Mouse (Mus musculus) A20 (cell line): ENCODE results near the gene Necab3.

Experiments
- DNase-seq: peaks from one replicate; pipeline ENCODE4 v3.0.0-alpha.2; 2011; ENCODE audit warnings: low read depth, low spot score

Gene Necab3

GRCm38 (mm10) chr2:154558264-154559039, at the start of gene Necab3:
Gene Necab3, minus strand, starts transcription at chr2:154558890.
- no peak for DNase-seq

GRCm38 (mm10) chr2:154606965-154607364, 48.3 kb upstream of the Necab3 start:
- no peak for DNase-seq

GRCm38 (mm10) chr2:154604156-154604555, 45.5 kb upstream of the Necab3 start:
- no peak for DNase-seq

GRCm38 (mm10) chr2:154603638-154604153, 45.0 kb upstream of the Necab3 start, which contains the start of gene Pxmp4:
Gene Pxmp4, minus strand, starts transcription at chr2:154603708.
- peak; percentile 100 for DNase-seq

- no peak for DNase-seq
Observed at GRCm38 (mm10) chr2:154603007-154603637, 44.4 kb upstream of the Necab3 start.

GRCm38 (mm10) chr2:154601324-154601723, 42.6 kb upstream of the Necab3 start:
- DNase-seq = no peak

- no peak for DNase-seq
Observed at GRCm38 (mm10) chr2:154600586-154600985, 41.9 kb upstream of the Necab3 start.

GRCm38 (mm10) chr2:154597399-154597798, 38.7 kb upstream of the Necab3 start:
- peak; percentile 70 for DNase-seq

- no peak for DNase-seq
Observed at GRCm38 (mm10) chr2:154595775-154596174, 37.1 kb upstream of the Necab3 start.

- peak; percentile 57 for DNase-seq
Observed at GRCm38 (mm10) chr2:154593025-154593424, 34.3 kb upstream of the Necab3 start.

GRCm38 (mm10) chr2:154591239-154591638, 32.5 kb upstream of the Necab3 start:
- no peak for DNase-seq

GRCm38 (mm10) chr2:154589051-154589450, 30.4 kb upstream of the Necab3 start:
- no peak for DNase-seq

GRCm38 (mm10) chr2:154586405-154586804, 27.7 kb upstream of the Necab3 start:
- peak; percentile 77 for DNase-seq

- no peak for DNase-seq
Observed at GRCm38 (mm10) chr2:154584931-154585601, 26.4 kb upstream of the Necab3 start.

GRCm38 (mm10) chr2:154583906-154584872, 25.5 kb upstream of the Necab3 start:
- DNase-seq = no peak

GRCm38 (mm10) chr2:154581421-154581820, 22.7 kb upstream of the Necab3 start:
- DNase-seq = no peak

GRCm38 (mm10) chr2:154580586-154580985, 21.9 kb upstream of the Necab3 start:
- no peak for DNase-seq

- peak; percentile 24 for DNase-seq
Observed at GRCm38 (mm10) chr2:154577744-154578067, 19.0 kb upstream of the Necab3 start.

GRCm38 (mm10) chr2:154576876-154577743, 18.4 kb upstream of the Necab3 start:
- peak; percentile 88 for DNase-seq

GRCm38 (mm10) chr2:154574271-154574670, 15.6 kb upstream of the Necab3 start:
- peak; percentile 94 for DNase-seq
